Mouse (Mus musculus): Measurements from ENCODE around the gene Hipk1.

DNA sequence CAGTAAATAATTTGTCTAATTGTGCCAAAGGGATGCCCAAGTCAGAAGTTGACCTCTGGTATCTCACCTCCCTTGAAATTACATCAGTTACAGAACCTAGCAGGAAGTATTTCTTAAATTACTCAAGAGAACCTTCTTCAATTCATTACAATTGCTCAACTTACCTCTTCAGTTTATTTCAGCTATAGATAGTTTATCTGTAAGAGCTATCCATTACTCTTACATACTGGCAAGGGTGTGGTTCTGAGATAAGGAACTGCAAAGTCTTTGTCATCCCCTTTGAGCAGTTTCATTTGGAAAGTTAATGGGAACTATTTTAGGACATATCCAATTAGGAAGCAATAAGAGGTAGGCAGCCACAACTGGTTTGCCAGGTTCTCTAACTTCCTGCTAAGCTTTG, 41.1 kb upstream of the Hipk1 start, which contains the start of gene Bcl2l15:
- TF ChIP-seq CTCF (conservative IDR thresholded peaks at IDR 0.05; ENCODE audit: low read length) (no peak), NANOG (IDR thresholded peaks at IDR 0.05; ENCODE audit: borderline replicate concordance, low read length) (no peak)
